Mouse (Mus musculus): ENCODE measurements around the gene Kifc3.

Gene Kifc3

GRCm38 (mm10) chr8:95078055-95078454, 124.6 kb downstream of the Kifc3 start:
- DNase-seq (ENCODE audit: low read depth, low spot score) = no peak

- no peak for DNase-seq (ENCODE audit: low read depth, low spot score)
These were observed 126.5 kb downstream of the Kifc3 start for GRCm38 (mm10) chr8:95076151-95076550.

- no peak for DNase-seq (ENCODE audit: low read depth, low spot score)
These were observed 127.1 kb downstream of the Kifc3 start for GRCm38 (mm10) chr8:95075504-95075903.

GRCm38 (mm10) chr8:95067582-95067981, 135.0 kb downstream of the Kifc3 start:
- peak; percentile 42 for DNase-seq (ENCODE audit: low read depth, low spot score)

GRCm38 (mm10) chr8:95064531-95064930, 138.1 kb downstream of the Kifc3 start:
- DNase-seq (ENCODE audit: low read depth, low spot score) = no peak

GRCm38 (mm10) chr8:95059812-95060533, 142.6 kb downstream of the Kifc3 start:
- no peak for DNase-seq (ENCODE audit: low read depth, low spot score)

- DNase-seq (ENCODE audit: low read depth, low spot score) = no peak
These were observed 144.0 kb downstream of the Kifc3 start for GRCm38 (mm10) chr8:95058661-95059060.

- DNase-seq (ENCODE audit: low read depth, low spot score) = no peak
These were observed 146.2 kb downstream of the Kifc3 start for GRCm38 (mm10) chr8:95056414-95056813.

- DNase-seq (ENCODE audit: low read depth, low spot score) = no peak
These were observed 147.6 kb downstream of the Kifc3 start, which contains the start of gene Drc7 for GRCm38 (mm10) chr8:95054927-95055510. Gene Drc7 (plus strand): TSS chr8:95055103.

GRCm38 (mm10) chr8:95054438-95054837, 148.2 kb downstream of the Kifc3 start:
- DNase-seq (ENCODE audit: low read depth, low spot score) = no peak
